Mouse (Mus musculus) layer of hippocampus, adult 11-12 months (tissue): ENCODE results near the gene Anks1.

Experiments used
- DNase-seq: peaks from one replicate; pipeline ENCODE4 v3.0.0; 2022; ENCODE audit warnings: low spot score

Anks1 gene

GRCm38 (mm10) chr17:28058346-28058745 lies 149.2 kb downstream of the Anks1 start:
- no peak for DNase-seq

GRCm38 (mm10) chr17:28060681-28061080 lies 151.6 kb downstream of the Anks1 start:
- no peak for DNase-seq

DNA sequence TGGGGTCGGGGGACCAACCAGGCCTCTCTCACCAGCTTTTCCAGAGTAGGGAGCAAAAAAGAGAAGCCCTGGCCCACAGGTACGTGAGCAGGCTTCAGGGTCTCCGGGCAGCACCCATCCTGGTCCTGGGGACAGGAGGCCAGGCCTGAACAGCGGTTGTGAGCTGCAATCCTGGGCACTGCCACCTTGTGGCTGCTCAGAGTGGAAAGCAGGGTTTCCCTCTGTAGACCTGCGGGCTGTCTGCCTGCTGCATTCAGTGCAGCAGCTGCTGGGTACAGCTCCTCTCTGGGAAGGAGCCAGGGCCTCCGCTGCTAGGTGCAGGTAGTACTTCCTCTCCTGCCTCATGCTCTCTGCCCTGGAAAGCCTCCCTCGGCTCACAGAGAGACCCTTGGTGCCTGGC lies 152.4 kb downstream of the Anks1 start:
- DNase-seq, result peak; percentile 45

- DNase-seq, result no peak
These were observed 153.6 kb downstream of the Anks1 start for GRCm38 (mm10) chr17:28062710-28063109.

DNA sequence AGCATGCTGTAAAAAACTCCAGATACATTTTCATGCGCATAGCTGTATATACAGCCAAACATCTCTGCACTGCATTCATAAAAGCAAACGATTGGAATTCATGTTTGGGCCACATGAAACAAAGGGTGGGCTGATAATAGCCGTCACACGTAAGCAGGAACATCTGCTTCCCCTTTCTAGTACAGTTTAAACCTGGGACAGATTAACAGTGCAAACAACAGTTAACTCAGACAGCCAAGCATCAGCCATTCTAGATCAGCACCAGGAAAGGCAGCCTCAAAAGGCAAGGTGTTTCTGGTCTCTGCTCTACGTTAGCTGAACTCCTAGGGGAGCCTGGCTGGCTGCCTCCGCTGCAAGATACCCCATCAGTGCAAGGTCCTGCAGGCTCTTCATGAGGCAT lies 154.1 kb downstream of the Anks1 start:
- DNase-seq, result no peak

- no peak for DNase-seq
These were observed 158.2 kb downstream of the Anks1 start for GRCm38 (mm10) chr17:28067303-28067702.

DNA sequence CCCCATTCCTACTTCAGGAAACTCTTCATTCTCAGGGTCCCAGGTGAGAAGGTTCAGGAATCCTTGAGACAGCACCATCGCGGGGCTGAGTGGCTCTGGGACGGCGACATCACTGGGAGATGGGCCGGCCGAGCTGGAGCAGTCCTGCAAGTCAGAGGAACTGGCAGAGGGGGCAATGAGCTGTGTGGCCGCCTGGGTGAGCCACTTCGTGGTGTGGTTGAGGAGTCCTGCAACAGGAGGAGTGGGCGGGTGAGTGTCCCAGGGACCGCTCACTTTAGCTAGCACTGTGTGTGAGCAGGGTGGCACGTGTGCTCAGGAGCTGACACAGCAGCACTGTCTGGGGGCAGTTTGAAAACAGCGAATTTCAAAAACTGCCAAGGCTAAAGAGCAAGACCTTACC lies 160.3 kb downstream of the Anks1 start:
- DNase-seq, result no peak

DNA sequence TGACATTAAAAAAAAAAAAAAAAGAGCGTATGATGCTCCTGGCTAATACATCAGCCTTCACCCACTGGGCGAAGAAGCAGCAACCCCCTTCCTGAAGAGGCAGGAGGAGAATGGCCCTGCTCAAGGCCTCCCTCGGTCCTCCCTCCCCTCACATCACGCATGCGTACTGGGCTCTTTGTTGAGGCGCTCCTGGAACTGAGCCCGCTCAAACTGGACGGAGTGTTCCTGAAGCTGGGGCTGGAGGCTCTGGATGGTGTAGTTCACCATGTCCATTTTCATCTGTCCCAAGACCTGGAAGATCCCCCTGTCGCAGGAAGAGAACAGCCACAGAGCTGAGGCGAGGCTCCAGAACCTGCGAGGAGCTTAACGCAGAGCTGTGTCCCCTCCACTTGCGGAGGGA lies 161.2 kb downstream of the Anks1 start:
- peak; percentile 31 for DNase-seq

GRCm38 (mm10) chr17:28072730-28073129 lies 163.6 kb downstream of the Anks1 start:
- DNase-seq, result peak; percentile 45

GRCm38 (mm10) chr17:28074486-28074885 lies 165.4 kb downstream of the Anks1 start:
- no peak for DNase-seq

- no peak for DNase-seq
These were observed 168.9 kb downstream of the Anks1 start for GRCm38 (mm10) chr17:28078028-28078427.

GRCm38 (mm10) chr17:28079618-28080017 lies 170.5 kb downstream of the Anks1 start:
- peak; percentile 78 for DNase-seq

- DNase-seq, result peak; percentile 53
These were observed 171.1 kb downstream of the Anks1 start, which contains the start of gene Tcp11 for GRCm38 (mm10) chr17:28080045-28080816. Gene Tcp11 (minus strand): TSS chr17:28080639.

GRCm38 (mm10) chr17:28080817-28081165 lies 171.7 kb downstream of the Anks1 start:
- DNase-seq, result no peak

GRCm38 (mm10) chr17:28081385-28081784 lies 172.3 kb downstream of the Anks1 start:
- DNase-seq, result peak; percentile 39

DNA sequence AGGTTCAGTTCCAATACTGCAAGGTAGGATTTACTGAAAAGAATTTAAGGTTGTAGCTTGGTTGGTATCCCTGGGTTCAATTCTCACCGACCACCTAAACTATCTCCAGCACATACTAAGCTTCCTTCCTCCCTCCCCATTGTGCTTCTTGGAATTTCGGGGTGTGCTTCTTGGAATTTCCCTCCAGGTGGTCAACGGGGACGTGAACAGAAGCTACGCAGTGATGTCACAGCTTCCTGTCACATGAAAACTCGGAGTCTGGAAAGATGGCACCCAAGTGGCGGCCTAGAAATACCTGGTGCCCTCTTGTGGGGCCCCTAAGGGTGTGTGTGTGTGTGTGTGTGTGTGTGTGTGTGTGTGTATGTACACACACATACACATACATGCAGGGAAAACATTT lies 172.8 kb downstream of the Anks1 start:
- DNase-seq, result no peak

- DNase-seq, result no peak
These were observed 173.8 kb downstream of the Anks1 start for GRCm38 (mm10) chr17:28082863-28083262.

GRCm38 (mm10) chr17:28084395-28084905 lies 175.3 kb downstream of the Anks1 start:
- DNase-seq, result no peak

DNA sequence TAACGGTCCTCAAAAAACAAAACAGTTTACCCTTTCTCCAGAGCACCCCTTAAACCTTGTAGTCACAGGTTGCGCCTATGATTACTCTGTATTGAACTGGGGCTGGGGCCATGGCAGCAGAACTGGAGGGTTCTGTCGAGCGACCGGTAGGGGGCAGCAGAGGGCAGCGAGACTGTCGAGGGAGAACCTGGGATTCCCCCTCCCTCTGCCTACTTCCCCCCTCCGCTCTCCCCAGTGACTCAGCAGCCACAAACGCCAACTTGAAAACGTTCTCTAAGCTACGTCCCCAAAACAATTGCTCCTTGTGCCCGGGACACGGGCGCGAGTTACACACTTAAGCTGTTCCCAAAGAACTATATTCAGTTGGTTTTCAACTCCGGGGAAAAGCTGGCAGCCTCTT lies 175.9 kb downstream of the Anks1 start:
- DNase-seq, result peak; percentile 86

- DNase-seq, result no peak
These were observed 178.3 kb downstream of the Anks1 start for GRCm38 (mm10) chr17:28087430-28087829.

DNA sequence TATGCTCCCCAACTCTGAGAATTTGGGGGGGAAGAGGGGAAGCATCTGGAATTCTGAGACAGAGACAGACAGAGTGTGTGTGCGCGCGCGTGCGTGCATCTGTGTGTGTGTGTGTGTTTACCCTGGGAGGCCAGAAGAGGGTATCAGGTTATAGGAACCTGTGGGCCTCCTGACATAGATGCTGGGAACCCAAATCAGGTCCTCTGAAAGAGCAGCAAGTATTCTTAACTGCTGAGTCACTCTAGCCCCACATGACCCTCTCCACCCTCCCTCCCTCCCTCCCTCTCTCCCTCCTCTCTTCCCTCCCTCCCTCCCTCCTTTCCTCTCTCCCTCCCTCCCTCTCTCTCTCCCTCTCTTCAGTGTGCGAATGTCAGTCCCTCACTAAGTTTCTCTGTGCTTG lies 179.6 kb downstream of the Anks1 start:
- DNase-seq, result no peak

GRCm38 (mm10) chr17:28092297-28092696 lies 183.2 kb downstream of the Anks1 start:
- DNase-seq, result no peak

- no peak for DNase-seq
These were observed 184.7 kb downstream of the Anks1 start for GRCm38 (mm10) chr17:28093837-28094236.

DNA sequence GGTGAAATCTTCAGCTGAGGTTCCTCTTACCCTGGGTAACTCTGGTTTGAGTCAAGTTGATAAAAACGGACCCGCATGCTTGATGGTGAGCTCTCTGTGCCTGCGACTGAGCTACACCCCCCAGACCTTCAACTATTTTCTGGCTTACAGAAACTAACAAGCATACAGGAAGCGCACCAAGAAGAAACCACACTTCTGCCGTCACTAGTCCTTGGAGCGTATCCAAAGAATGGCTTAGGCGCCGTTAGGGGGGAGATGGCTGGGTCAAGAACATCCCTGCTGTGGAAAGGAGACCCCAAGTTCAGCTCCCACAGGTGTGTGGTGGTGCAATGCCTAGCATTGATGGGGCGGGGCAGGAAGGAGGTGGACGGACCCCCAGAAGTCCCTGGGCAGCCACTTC lies 187.3 kb downstream of the Anks1 start:
- no peak for DNase-seq
